8 mouse cellular contexts compared by ENCODE assay signal in the genomic region with DNA sequence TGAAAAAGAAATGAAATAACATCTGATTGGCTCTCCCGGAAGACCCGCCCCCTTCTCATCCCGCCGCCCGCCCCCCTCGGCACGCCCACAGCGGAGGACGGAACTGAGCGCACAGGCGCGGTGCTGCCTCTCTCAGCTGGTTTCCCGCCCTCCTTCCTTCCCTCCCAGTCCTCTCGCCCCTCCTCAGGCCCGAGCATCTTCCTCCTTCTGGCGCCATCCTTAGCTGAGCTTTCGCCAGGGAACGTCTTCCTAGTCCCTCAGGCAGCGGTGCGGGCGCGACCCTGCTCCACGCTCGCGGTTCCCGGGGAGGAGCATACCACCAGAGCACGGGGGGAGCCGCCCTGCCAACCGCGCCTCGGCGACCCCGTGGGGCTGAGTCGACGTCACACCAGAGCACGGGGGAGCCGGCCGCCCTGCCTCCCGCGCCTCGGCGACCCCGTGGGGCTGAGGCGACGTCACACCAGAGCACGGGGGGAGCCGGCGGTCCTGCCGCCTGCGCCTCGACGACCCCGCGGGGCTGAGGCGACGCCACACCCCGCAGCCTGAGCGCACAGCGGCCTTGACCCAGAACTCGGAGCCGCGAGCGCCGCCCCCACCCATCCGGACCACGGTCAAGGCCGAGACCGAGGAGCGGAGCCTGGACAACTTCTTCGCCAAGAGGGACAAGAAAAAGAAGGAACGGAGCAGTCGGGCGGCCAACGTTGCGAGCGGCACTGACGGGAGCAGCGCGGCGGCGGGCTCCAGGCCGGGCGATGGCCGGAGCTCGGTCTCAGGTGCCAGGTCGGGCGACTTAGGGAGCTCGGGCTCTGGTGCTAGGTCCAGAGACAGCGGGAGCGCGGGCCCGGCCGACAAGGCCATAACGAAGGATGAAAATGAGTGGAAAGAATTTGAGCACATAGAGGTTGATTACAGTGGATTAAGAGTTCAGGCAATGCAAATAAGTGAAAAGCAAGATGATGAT. TPM values are rescaled to one million over a fixed set of nuclear protein-coding genes. Genes with fewer than 3 reads are reported as not detected.
DNase-seq lines count a peak whose midpoint lies in the region; ATAC-seq and TF ChIP-seq lines count a peak whose summit lies in the region.
"Not testable (repeated sequence)": the region's sequence is repeated elsewhere in the genome, so short reads cannot be mapped to it uniquely, and the experiment has no call there.
"Had no signal": no experiment of that assay in that cellular context is flagged by ENCODE, and none has a peak within 500 bp of the region (broad histone marks: within the 10 kb centered on the region; RNA-seq: fewer than 3 reads in every experiment).

No protein-coding gene starts in this region.

- not testable (repeated sequence) for H3K4me3 ChIP-seq in forebrain, embryonic 15.5 days; heart, postnatal 0 days (ENCODE audit: low read depth, low read length); intestine, postnatal 0 days (ENCODE audit: low read depth, low read length); liver, embryonic 12.5 days; neural tube, embryonic 14.5 days (ENCODE audit: low read depth, low read length)

- ATAC-seq in common myeloid progenitor, adult 5-6 weeks (replicated peaks; ENCODE audit: low read depth, poor library complexity, severe bottlenecking): peak; percentile 50; the same call in 1 of the 2 replicates
- peak; percentile 87 for ATAC-seq in forebrain, embryonic 15.5 days (replicated peaks)
- ATAC-seq in heart, postnatal 0 days (ENCODE audit: insufficient read depth, low read depth): peak; percentile 65
- ATAC-seq in intestine, postnatal 0 days: peak; percentile 74
- peak; percentile 76 for ATAC-seq in liver, embryonic 12.5 days
- peak; percentile 62 for ATAC-seq in megakaryocyte-erythroid progenitor cell, adult 5-6 weeks (replicated peaks; ENCODE audit: low FRiP score, low TSS enrichment, poor library complexity, severe bottlenecking)
- ATAC-seq in neural tube, embryonic 14.5 days (ENCODE audit: low read depth): peak; percentile 81

- not testable (repeated sequence) for H3K27me3 ChIP-seq in forebrain, embryonic 15.5 days; heart, postnatal 0 days (ENCODE audit: control insufficient read depth, insufficient read depth, low read length); intestine, postnatal 0 days (replicated peaks; ENCODE audit: control insufficient read depth, insufficient read depth, low read length); liver, embryonic 12.5 days (replicated peaks); neural tube, embryonic 14.5 days (ENCODE audit: control insufficient read depth, insufficient read depth, low read length)

- H3K4me2 ChIP-seq in forebrain, embryonic 15.5 days (replicated peaks); heart, postnatal 0 days (ENCODE audit: low read depth, low read length); intestine, postnatal 0 days (replicated peaks; ENCODE audit: low read depth); liver, embryonic 12.5 days; neural tube, embryonic 14.5 days (ENCODE audit: low read depth, low read length): not testable (repeated sequence)

- not testable (repeated sequence) for TF ChIP-seq CTCF in heart, postnatal 0 days (IDR thresholded peaks at IDR 0.05; ENCODE audit: low read depth); intestine, postnatal 0 days (IDR thresholded peaks at IDR 0.05; ENCODE audit: low read depth)

- WGBS in forebrain, embryonic 15.5 days: 66% methylated on average over 76 of the region's 94 CpGs
- 48% methylated on average over 54 of the region's 94 CpGs for WGBS in heart, postnatal 0 days
- 57% methylated on average over 56 of the region's 94 CpGs for WGBS in intestine, postnatal 0 days
- 46% methylated on average over 76 of the region's 94 CpGs for WGBS in liver, embryonic 12.5 days (ENCODE audit: insufficient replicate concordance)
- 60% methylated on average over 56 of the region's 94 CpGs for whole genome bisulfite sequencing in neural tube, embryonic 14.5 days

- not testable (repeated sequence) for TF ChIP-seq EP300 in heart, postnatal 0 days (IDR thresholded peaks at IDR 0.05; ENCODE audit: low read depth)

- not testable (repeated sequence) for H3K36me3 ChIP-seq in forebrain, embryonic 15.5 days; heart, postnatal 0 days (replicated peaks; ENCODE audit: control insufficient read depth, insufficient read depth, low read length); intestine, postnatal 0 days (ENCODE audit: control insufficient read depth, insufficient read depth); liver, embryonic 12.5 days; neural tube, embryonic 14.5 days (ENCODE audit: control insufficient read depth, insufficient read depth, low read length)

- DNase-seq in heart, postnatal 0 days (ENCODE audit: low spot score): not testable (repeated sequence)

- not testable (repeated sequence) for H3K9ac ChIP-seq in forebrain, embryonic 15.5 days (replicated peaks); heart, postnatal 0 days (replicated peaks; ENCODE audit: low read depth, low read length); intestine, postnatal 0 days (ENCODE audit: low read depth, low read length); liver, embryonic 12.5 days; neural tube, embryonic 14.5 days (replicated peaks; ENCODE audit: low read depth, low read length)

- H3K27ac ChIP-seq in forebrain, embryonic 15.5 days (replicated peaks); heart, postnatal 0 days (ENCODE audit: low read depth); intestine, postnatal 0 days (ENCODE audit: low read depth, low read length); liver, embryonic 12.5 days; neural tube, embryonic 14.5 days (ENCODE audit: low read depth, low read length): not testable (repeated sequence)

- H3K9me3 ChIP-seq in forebrain, embryonic 15.5 days: peaks cover 38% of the 10 kb centered on the region
- H3K9me3 ChIP-seq in heart, postnatal 0 days (replicated peaks; ENCODE audit: control insufficient read depth, low read length): peaks cover 40% of the 10 kb centered on the region
- peaks cover 33% of the 10 kb centered on the region for H3K9me3 ChIP-seq in intestine, postnatal 0 days (ENCODE audit: control insufficient read depth)
- peaks cover 41% of the 10 kb centered on the region for H3K9me3 ChIP-seq in liver, embryonic 12.5 days (replicated peaks)
- H3K9me3 ChIP-seq in neural tube, embryonic 14.5 days (ENCODE audit: control insufficient read depth, low read length): peaks cover 25% of the 10 kb centered on the region

- not testable (repeated sequence) for H3K4me1 ChIP-seq in forebrain, embryonic 15.5 days; heart, postnatal 0 days (ENCODE audit: control insufficient read depth, insufficient read depth); intestine, postnatal 0 days (replicated peaks; ENCODE audit: control insufficient read depth, insufficient read depth, low read length); liver, embryonic 12.5 days; neural tube, embryonic 14.5 days (ENCODE audit: control insufficient read depth, insufficient read depth, low read length)

RNA-seq across cellular contexts. Expression of a gene that starts 26.2 kb away (rescaled TPM):
- total RNA-seq in common myeloid progenitor, adult 5-6 weeks (2017): 11.4 and 19.5 TPM in 2 replicates
- polyA plus RNA-seq in forebrain, embryonic 15.5 days (2015; fragmentation: Nextera tagmentation; extraction: Ambion mirVana): 1.1 and 1.6 TPM in 2 replicates
- 1.8 and 3.2 TPM in 2 replicates for total RNA-seq in heart, postnatal 0 days (2014; rRNA removed; ENCODE audit: low replicate concordance)
- 2.6 TPM in 2 replicates for polyA plus RNA-seq in heart, postnatal 0 days (2015; fragmentation: Nextera tagmentation; extraction: Ambion mirVana)
- 4.3 and 4.8 TPM in 2 replicates for polyA plus RNA-seq in intestine, postnatal 0 days (2015; fragmentation: Nextera tagmentation; extraction: Ambion mirVana)
- polyA plus RNA-seq in liver, embryonic 12.5 days (2016; fragmentation: Nextera tagmentation; extraction: Ambion mirVana): 4.7 and 4.8 TPM in 2 replicates
- 18.9 and 19.5 TPM in 2 replicates for total RNA-seq in megakaryocyte-erythroid progenitor cell, adult 5-6 weeks (2014; fragmentation: Nextera tagmentation)
- total RNA-seq in megakaryocyte-erythroid progenitor cell, adult 5-6 weeks (2017): 9.3 and 11.8 TPM in 2 replicates
- 3.6 and 5.1 TPM in 2 replicates for polyA plus RNA-seq in neural tube, embryonic 14.5 days (2014; fragmentation: Nextera tagmentation; extraction: Ambion mirVana)

RNA-seq across cellular contexts. Expression of a gene that starts 26.8 kb away (rescaled TPM):
- total RNA-seq in common myeloid progenitor, adult 5-6 weeks (2017): not detected in 2 replicates
- 0.06 TPM in 1 of 2 replicates, not detected in the other for polyA plus RNA-seq in forebrain, embryonic 15.5 days (2015; fragmentation: Nextera tagmentation; extraction: Ambion mirVana)
- 0.97 TPM in 1 of 2 replicates, not detected in the other for total RNA-seq in heart, postnatal 0 days (2014; rRNA removed; ENCODE audit: low replicate concordance)
- 0.05 TPM in 1 of 2 replicates, not detected in the other for polyA plus RNA-seq in heart, postnatal 0 days (2015; fragmentation: Nextera tagmentation; extraction: Ambion mirVana)
- polyA plus RNA-seq in intestine, postnatal 0 days (2015; fragmentation: Nextera tagmentation; extraction: Ambion mirVana): not detected in 2 replicates
- polyA plus RNA-seq in liver, embryonic 12.5 days (2016; fragmentation: Nextera tagmentation; extraction: Ambion mirVana): 0.15 and 0.17 TPM in 2 replicates
- total RNA-seq in megakaryocyte-erythroid progenitor cell, adult 5-6 weeks (2014; fragmentation: Nextera tagmentation): not detected in 2 replicates
- total RNA-seq in megakaryocyte-erythroid progenitor cell, adult 5-6 weeks (2017): not detected in 2 replicates
- polyA plus RNA-seq in neural tube, embryonic 14.5 days (2014; fragmentation: Nextera tagmentation; extraction: Ambion mirVana): 0.31 and 0.32 TPM in 2 replicates
- polyA plus RNA-seq: CD4-positive, CD25-positive, alpha-beta regulatory T cell, adult 4 months had no signal
